Mouse (Mus musculus) c-Kit-positive CD71-positive TER-119-negative erythroid progenitor cells, embryonic 14.5 days (primary cell): ENCODE data around the gene S100a4.

Experiments
- DNase-seq: peaks from one replicate; pipeline ENCODE4 v3.0.0-alpha.2; 2013; ENCODE audit warnings: low read depth

S100a4 gene

GRCm38 (mm10) chr3:90603623-90604022, at the start of gene S100a4:
TSS of gene S100a4 (plus strand) at chr3:90603771.
- no peak for DNase-seq

DNA sequence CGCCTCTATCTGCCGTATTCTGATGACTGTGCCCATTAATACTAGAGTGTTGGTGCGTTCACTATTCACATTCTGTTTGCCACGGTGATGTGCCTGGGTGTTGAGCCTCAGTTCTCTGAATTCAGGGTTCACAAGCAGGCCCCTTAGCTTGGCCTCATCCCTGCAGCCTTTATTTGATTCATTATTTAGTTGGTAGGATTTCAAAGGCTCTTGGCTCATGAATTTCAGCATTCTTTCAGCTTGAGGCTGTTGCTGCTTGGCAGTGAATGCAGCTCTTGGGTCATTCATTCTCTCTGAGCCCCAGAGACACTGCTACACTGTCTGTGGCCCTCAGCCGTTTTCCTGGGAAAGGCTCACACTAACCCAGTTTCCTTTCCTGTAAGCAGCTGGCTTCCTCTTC, 47.6 kb upstream of the S100a4 start:
- DNase-seq = no peak

DNA sequence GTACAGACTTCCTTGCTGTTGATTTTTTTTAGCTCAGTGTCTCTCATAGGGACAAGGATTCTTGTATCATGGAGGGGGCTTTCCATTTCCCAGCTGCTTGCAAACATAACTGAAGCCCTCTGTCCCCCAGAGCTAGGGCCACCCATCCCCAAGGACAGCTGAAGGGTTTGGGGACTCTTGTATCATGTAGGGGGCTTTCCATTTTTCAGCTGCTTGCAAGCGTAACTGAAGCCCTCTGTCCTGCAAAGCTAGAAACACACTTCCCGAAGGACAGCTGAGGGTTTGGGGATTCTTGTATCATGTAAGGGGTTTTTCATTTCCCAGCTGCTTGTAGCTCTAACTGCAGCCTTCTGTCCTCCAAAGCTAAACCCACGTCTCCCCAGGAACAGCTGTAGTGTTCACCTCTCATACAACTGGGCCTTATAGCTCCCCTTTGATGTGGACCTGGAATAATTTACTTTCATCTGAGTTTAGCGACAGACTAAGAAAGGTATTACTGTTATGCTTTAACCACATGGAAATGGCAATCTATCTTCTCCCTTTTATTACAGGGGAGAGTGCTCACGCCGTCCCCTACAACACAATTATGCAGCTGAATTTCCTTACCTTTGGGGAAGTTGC, 43.5 kb upstream of the S100a4 start, which contains the start of gene S100a3:
S100a3 (plus strand) TSS at position 571 of the 621 bp plus-strand sequence.
- DNase-seq = no peak

GRCm38 (mm10) chr3:90574691-90575090, 28.9 kb upstream of the S100a4 start:
- no peak for DNase-seq

- DNase-seq = no peak
Measured at GRCm38 (mm10) chr3:90575320-90575719, 28.3 kb upstream of the S100a4 start.

GRCm38 (mm10) chr3:90576351-90577001, 27.1 kb upstream of the S100a4 start:
- DNase-seq = no peak

- DNase-seq = no peak
Measured at GRCm38 (mm10) chr3:90579433-90579832, 24.1 kb upstream of the S100a4 start.

GRCm38 (mm10) chr3:90581141-90581540, 22.4 kb upstream of the S100a4 start:
- no peak for DNase-seq

DNA sequence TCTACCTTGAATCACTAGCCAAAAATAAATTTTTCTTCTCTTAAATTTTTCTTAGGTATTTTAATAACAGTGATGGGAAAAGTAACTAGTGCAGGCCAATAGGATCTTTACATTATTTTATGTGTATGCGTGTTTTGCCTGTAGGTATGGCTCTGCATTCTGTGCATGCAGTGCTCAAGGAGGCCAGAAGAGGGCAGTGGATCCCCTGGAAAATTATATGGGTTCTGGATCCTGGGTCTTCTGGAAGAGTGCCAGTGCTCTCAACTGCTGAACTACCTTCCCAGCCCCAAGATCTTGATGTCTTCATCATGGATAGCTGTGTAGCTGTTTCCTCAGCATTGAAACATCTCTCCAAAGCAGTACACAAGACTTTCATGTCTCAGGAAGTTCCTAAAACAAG, 21.4 kb upstream of the S100a4 start:
- no peak for DNase-seq

DNA sequence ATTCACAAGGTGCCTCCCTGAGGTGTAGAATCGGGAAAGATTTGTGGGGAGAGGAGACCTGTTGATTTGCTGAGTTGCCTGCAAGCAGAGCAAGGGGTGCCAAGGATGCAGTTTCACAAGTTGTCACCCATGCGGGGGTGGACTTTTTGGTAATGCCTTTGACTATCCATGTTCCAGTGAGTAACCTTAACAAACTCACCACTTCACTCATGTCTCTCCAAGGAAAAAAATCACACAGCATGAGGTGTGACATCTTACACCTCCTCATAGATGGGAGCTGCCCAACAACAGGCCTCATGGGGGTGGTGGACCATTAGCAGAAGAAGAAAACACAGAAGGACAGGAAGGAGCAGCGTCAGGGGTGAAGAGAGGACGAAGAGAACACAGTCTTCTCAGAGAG, 21.0 kb upstream of the S100a4 start:
- no peak for DNase-seq

DNA sequence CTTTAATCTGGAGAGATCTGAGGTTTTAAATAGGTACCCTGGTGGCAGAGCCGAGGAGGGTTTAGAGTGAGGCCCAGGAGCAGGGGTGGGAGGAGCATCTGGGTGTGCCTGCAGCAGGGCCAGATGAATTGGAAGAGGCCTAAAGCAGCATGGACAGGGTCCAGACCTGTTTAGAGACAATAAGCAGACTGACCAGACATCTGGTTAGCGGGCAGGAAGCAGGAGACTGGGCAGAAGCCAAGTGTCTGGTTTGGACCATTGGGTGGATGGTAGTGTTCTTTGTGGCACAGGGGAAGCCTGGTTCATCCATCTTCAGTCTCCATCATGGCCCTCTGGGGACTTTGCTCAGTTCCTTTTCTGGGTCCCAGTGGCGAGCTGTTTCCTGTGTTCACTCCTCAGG, 19.7 kb upstream of the S100a4 start:
- no peak for DNase-seq

DNA sequence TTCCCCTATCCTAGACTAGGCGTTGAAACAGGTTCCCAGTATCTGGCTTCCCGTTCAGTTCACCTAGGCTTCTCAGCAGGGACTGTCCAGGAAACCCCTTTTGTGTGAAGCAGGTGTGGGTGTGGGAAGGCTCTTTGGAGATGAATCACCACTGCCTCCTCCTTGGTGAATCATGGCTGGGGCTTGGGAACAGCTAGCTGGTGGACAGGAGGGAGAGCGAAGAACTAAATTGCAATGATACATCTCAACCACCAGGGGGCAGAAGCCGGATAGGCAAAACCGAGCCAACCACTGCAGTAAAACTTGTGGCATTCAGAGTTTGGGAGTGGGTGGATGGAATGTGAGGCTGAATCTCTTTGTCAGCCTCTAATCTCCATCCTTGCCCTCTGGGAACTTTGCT, 18.0 kb upstream of the S100a4 start:
- DNase-seq = peak; percentile 29

DNA sequence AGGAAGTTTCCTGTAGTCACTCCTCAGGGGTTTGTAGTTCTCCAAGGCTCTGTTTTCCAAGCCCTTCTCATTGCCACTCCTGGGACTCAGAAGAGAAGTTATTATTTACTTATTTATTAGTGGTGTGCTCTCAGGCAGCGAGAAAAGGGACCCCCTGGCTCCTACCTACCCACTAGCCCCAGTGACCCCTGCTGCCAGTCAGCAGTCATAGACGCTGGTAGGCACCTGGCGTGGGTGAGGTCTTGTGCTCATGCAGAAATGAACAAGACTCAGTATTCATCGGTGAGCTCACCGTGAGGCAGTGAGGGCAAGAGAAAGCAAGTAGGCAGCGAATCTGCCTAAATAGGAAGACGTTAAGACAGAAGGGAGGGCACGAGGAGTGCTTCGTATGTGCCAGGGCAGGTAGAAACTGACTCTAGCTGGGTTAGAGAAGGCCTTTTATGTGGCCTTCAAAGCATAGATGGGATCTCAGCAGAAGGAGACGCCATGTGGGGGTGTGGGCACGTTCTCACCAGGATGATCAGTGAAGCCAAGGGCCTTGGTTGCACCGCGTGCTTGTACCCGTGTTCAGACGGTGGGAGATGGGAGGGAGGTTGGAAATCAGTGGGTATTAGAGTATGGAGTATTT, 17.4 kb upstream of the S100a4 start:
- no peak for DNase-seq

GRCm38 (mm10) chr3:90586906-90587305, 16.7 kb upstream of the S100a4 start:
- no peak for DNase-seq

DNA sequence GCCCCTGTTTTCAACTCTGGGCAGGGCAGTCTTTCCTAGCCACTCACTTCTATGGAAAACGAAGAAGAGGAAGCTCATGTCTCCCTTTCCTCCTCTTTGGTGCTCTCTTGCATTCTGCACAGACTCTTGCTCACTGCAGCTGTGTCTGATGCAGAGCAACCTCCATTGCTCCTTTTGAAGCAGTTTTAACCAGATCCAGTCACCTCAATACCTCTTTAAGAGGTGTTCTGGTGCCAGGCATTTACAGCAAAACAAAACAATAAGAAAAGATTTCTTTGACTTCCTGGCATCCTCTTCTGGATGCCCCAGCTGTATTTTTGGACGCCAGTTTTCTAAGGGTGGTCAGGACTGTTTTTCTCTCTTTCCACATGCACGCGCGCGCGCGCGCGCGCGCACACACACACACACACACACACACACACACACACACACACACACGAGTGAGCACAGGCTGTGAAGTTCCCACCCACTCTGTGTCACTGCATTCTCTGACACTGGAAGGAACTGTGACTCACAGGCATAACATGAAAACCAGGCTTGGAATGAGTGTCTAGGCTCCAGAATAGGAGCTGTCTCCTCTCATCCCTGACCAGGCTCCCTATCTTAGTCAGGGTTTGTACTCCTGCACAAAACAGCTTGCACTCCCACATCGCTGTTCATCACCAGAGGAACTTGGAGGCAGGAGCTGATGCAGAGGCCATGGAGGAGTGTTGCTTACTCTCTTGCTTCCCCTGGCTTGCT, 16.0 kb upstream of the S100a4 start:
- DNase-seq = no peak

- no peak for DNase-seq
Measured at GRCm38 (mm10) chr3:90589390-90589789, 14.2 kb upstream of the S100a4 start.

- DNase-seq = no peak
Measured at GRCm38 (mm10) chr3:90589947-90590346, 13.6 kb upstream of the S100a4 start, which contains the start of gene S100a2. TSS of gene S100a2 (plus strand) at chr3:90590247.

GRCm38 (mm10) chr3:90594466-90594865, 9.1 kb upstream of the S100a4 start:
- no peak for DNase-seq

- no peak for DNase-seq
Measured at GRCm38 (mm10) chr3:90595556-90595955, 8.0 kb upstream of the S100a4 start.

DNA sequence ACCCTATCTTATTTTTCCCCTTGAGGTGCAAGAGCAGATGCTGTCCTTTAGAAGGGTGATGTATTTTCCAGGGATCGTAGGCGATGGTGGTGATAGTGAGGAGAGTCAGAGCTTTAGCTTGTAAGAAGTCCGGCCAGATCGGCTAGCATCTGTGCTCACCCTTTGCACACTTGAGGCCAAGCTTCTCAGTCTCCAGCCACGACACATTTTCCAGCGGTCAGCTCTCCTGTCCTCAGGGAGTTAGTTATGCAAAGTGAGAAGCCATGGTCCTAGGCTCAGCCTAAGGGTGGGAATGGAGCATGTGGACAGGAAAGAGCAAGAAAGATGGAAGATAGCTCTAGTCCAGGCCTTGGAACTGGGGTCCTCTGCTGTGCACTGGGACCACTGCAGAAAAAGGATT, 6.8 kb upstream of the S100a4 start:
- no peak for DNase-seq

GRCm38 (mm10) chr3:90597736-90598135, 5.8 kb upstream of the S100a4 start:
- no peak for DNase-seq

- no peak for DNase-seq
Measured at GRCm38 (mm10) chr3:90598212-90598611, 5.4 kb upstream of the S100a4 start.

- no peak for DNase-seq
Measured at GRCm38 (mm10) chr3:90599401-90599800, 4.2 kb upstream of the S100a4 start.
